Mouse (Mus musculus): ENCODE results near the gene Bbc3. TPM values are rescaled to one million over a fixed set of nuclear protein-coding genes. Genes with fewer than 3 reads are reported as not detected.

The Bbc3 gene
- polyA plus RNA-seq, 1 experiment: 9.2 TPM

DNA sequence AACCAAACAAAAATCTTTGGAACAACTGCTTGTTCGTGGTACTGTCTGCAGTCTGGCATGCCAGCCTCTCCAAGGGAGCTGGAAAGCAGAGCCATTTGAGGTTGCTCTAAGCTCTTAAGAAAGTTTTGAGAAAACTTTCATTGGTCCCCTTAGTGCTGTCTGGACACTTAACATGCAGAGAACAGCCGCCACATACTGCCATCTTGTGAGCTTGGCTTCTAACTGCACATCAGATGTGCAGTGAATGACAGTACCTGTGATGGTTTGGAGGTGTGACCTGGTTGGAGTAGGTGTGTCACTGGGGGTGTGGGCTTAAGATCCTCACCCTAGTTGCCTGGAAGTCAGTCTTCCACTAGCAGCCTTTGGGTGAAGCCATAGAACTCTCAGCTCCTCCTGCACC, 29.5 kb downstream of the Bbc3 start:
- no peak for TF ChIP-seq CTCF (IDR thresholded peaks at IDR 0.05; ENCODE audit: control insufficient read depth, insufficient read depth, low read length)
- TF ChIP-seq POLR2A (IDR thresholded peaks at IDR 0.05; ENCODE audit: borderline replicate concordance, control insufficient read depth, low read depth, low read length): no peak
- Histone ChIP-seq H3K27ac (ENCODE audit: control insufficient read depth, insufficient read depth, low read depth, low read length, poor library complexity) (no peak overlapping the region), H3K4me3 (replicated peaks; ENCODE audit: control insufficient read depth, low read depth, low read length) (no peak overlapping the region), H3K4me1 (ENCODE audit: control insufficient read depth, insufficient read depth, low read length) (no peaks in the 10 kb centered on the region)
- 76% methylated on average over 2 of the region's 2 CpGs for WGBS

DNA sequence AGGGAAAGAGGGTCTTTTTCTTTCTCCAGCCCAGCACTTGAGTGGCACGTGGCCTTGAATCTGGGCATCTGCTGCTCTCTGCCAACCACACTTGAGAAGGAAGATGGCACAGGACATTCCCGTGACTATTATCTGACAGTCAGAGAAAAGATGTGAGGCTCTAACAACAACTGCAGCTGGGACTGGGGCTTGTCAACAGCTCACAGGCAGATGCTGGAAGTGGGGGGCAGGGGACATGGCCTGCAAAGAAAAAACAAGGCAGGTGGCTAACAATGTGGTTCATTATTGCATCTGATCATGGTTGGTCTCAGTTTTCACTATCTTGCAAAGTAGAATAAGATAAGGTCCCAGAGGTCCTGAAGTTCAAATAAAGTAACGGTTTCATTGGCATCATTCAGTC, 36.4 kb downstream of the Bbc3 start:
- Histone ChIP-seq H3K4me1 (ENCODE audit: control insufficient read depth, insufficient read depth, low read length) (no peaks in the 10 kb centered on the region; the same call in 1 of the 2 replicates), H3K27ac (ENCODE audit: control insufficient read depth, insufficient read depth, low read depth, low read length, poor library complexity) (no peak overlapping the region), H3K4me3 (replicated peaks; ENCODE audit: control insufficient read depth, low read depth, low read length) (no peak overlapping the region)
- no peak for TF ChIP-seq CTCF (IDR thresholded peaks at IDR 0.05; ENCODE audit: control insufficient read depth, insufficient read depth, low read length)
- TF ChIP-seq POLR2A (IDR thresholded peaks at IDR 0.05; ENCODE audit: borderline replicate concordance, control insufficient read depth, low read depth, low read length): no peak
- 69% methylated on average over 3 of the region's 3 CpGs for WGBS

DNA sequence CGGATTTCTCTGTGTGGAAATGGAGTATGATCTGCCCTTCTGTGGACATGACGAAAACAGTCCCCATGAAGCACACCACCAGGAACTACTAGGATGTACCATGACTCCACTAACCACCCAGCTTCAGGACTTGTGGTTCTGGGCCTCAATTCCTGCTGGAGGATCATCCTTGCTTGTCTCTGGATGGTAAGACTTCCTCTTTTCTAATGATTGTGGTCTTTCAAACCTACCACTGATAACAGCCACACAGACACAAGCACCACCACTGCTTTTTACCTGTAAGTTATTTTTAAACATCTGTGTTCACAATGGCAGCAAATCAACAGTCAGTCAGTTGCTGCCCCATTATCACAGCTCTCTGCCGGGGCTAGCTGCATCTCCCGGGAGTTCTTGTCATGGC, 37.1 kb downstream of the Bbc3 start:
- TF ChIP-seq POLR2A (IDR thresholded peaks at IDR 0.05; ENCODE audit: borderline replicate concordance, control insufficient read depth, low read depth, low read length) (no peak), CTCF (IDR thresholded peaks at IDR 0.05; ENCODE audit: control insufficient read depth, insufficient read depth, low read length) (no peak)
- 52% methylated on average over 4 of the region's 4 CpGs for WGBS
- Histone ChIP-seq H3K27ac (ENCODE audit: control insufficient read depth, insufficient read depth, low read depth, low read length, poor library complexity) (no peak overlapping the region), H3K4me1 (ENCODE audit: control insufficient read depth, insufficient read depth, low read length) (no peaks in the 10 kb centered on the region; the same call in 1 of the 2 replicates), H3K4me3 (replicated peaks; ENCODE audit: control insufficient read depth, low read depth, low read length) (no peak overlapping the region)

DNA sequence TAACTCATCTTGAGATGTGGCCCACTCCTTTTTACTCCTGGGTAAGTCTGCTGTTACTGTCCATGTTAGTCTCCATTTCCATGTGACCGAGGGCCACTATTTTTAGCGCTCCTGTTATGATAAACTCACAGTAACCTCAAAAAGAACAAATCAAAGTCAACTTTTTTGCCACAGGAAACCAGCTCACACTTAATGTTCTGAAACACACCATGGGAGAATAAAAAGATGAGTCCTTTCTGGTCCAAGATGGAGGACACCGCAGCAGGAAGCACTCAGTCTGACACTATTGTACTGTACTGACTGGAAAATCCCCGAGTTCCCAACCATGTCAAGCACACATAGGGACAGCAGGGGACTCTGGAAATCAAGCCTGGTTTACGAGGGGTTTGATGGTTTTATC, 41.8 kb downstream of the Bbc3 start:
- H3K4me3 ChIP-seq (replicated peaks; ENCODE audit: control insufficient read depth, low read depth, low read length): no peak overlapping the region
- no peak overlapping the region for H3K27ac ChIP-seq (ENCODE audit: control insufficient read depth, insufficient read depth, low read depth, low read length, poor library complexity)
- 77% methylated on average over 5 of the region's 5 CpGs for WGBS
- no peaks in the 10 kb centered on the region; the same call in 1 of the 2 replicates for H3K4me1 ChIP-seq (ENCODE audit: control insufficient read depth, insufficient read depth, low read length)
- no peak for TF ChIP-seq POLR2A (IDR thresholded peaks at IDR 0.05; ENCODE audit: borderline replicate concordance, control insufficient read depth, low read depth, low read length)
- TF ChIP-seq CTCF (IDR thresholded peaks at IDR 0.05; ENCODE audit: control insufficient read depth, insufficient read depth, low read length): no peak

DNA sequence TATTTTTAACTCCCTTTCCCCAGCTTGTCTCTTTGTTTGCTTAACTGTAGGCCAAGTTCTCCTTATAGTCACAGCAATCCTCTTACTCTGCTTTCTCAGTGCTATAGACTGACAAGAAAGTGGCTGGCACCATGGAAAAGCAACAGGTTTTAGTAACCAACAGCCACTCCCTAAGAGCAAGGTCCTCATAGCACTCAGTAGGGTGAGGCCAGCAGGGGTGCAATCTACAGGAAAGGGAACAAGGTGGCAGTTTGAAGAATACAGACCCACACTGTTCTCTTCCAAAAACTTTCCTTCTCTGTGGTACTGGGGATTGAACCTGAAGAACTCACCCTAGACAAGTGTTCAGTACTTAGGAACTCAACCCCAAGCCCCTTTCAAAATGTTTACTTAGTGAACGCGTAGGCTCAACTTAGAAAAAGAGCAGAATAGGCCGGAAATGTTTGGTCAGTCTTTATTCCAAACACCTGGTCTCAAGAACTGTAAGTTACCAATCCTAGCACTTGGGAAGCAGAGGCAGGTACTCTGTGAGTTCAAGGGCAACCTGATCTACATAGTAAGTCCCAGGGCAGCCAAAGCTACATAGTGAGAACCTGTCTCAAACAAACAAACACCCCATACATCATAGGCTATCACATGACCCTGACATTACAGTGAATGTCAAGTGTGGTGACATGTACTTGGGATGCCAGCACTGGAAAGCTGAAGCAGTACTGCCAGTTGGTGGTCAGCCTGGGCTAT, 47.8 kb downstream of the Bbc3 start:
- H3K27ac ChIP-seq (ENCODE audit: control insufficient read depth, insufficient read depth, low read depth, low read length, poor library complexity): no peak overlapping the region
- 94% methylated on average over 3 of the region's 3 CpGs for WGBS
- no peaks in the 10 kb centered on the region for H3K4me1 ChIP-seq (ENCODE audit: control insufficient read depth, insufficient read depth, low read length)
- TF ChIP-seq CTCF (IDR thresholded peaks at IDR 0.05; ENCODE audit: control insufficient read depth, insufficient read depth, low read length): no peak
- TF ChIP-seq POLR2A (IDR thresholded peaks at IDR 0.05; ENCODE audit: borderline replicate concordance, control insufficient read depth, low read depth, low read length): no peak
- H3K4me3 ChIP-seq (replicated peaks; ENCODE audit: control insufficient read depth, low read depth, low read length): no peak overlapping the region

DNA sequence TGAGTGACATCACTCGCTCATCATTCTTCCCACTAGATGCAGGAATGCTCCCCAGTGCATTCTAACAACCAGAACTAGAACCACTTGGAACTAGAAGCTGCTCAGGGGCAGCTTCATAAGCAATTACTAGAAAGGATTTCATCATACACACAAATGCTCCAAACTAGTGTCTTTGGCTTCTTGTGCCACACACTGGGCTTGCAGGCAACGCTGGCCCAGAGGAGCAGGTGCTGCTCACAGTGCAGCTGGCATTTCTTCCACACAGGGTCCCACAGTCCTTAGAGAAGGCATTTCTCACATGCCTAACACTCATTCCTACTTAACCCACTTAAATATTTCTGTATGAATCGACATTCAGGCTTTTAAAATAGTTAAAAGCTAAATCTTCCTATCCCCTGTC, 49.4 kb downstream of the Bbc3 start:
- 85% methylated on average over 3 of the region's 3 CpGs for WGBS
- TF ChIP-seq CTCF (IDR thresholded peaks at IDR 0.05; ENCODE audit: control insufficient read depth, insufficient read depth, low read length): no peak
- TF ChIP-seq POLR2A (IDR thresholded peaks at IDR 0.05; ENCODE audit: borderline replicate concordance, control insufficient read depth, low read depth, low read length): no peak
- H3K4me1 ChIP-seq (ENCODE audit: control insufficient read depth, insufficient read depth, low read length): no peaks in the 10 kb centered on the region
- no peak overlapping the region for H3K27ac ChIP-seq (ENCODE audit: control insufficient read depth, insufficient read depth, low read depth, low read length, poor library complexity)
- no peak overlapping the region for H3K4me3 ChIP-seq (replicated peaks; ENCODE audit: control insufficient read depth, low read depth, low read length)

DNA sequence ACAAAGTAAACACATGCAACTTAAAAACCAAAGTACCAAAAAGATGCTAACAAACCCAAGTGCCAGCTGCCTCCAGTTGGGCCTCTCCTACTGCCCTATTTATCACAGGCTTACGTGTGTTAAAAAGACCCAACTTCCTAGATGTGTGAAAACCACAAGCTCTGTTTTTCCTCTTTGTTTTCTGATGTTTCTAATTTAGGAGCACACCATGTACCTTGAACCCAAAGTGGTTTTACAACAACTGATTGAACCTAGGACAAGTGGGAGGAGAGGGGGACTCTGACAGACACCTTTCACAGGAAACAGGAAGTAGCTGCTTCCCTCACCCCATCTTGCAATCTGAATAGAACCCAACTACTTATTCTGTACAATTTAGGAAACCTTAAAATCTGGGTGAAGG, 56.1 kb downstream of the Bbc3 start:
- H3K4me1 ChIP-seq (ENCODE audit: control insufficient read depth, insufficient read depth, low read length): peaks cover 4% of the 10 kb centered on the region
- H3K27ac ChIP-seq (ENCODE audit: control insufficient read depth, insufficient read depth, low read depth, low read length, poor library complexity): no peak overlapping the region
- no peak for TF ChIP-seq CTCF (IDR thresholded peaks at IDR 0.05; ENCODE audit: control insufficient read depth, insufficient read depth, low read length)
- TF ChIP-seq POLR2A (IDR thresholded peaks at IDR 0.05; ENCODE audit: borderline replicate concordance, control insufficient read depth, low read depth, low read length): no peak
- 43% methylated on average over 1 of the region's 1 CpGs for WGBS
- no peak overlapping the region for H3K4me3 ChIP-seq (replicated peaks; ENCODE audit: control insufficient read depth, low read depth, low read length)

DNA sequence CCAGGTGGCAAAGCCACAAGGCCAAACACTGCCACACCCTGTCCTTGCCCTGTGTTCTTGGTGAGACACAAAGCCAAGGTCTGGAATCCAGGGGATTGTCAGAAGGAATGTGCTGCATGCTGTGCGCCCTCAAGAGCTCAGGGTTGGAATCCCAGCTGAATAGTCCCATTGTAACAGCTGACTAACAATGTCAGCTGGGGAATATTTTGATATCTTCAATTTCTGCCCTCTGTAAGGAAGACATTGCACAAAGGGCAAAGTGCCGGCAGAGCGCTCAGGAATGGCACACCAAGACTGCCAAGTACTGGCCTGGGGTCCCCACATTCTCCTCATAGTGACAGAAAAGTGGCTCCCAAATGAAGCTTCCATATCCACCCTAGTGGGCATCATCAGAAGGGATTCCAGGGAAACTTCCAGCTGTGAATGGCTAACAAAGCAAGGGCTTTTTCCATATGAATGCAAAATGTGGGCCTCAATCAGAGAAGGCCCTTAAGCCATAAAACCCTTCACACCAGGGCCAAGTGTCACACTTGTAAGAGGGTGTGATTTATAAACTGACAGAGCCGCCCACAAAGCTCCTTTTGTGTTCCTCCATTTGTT, 56.8 kb downstream of the Bbc3 start:
- Histone ChIP-seq H3K27ac (ENCODE audit: control insufficient read depth, insufficient read depth, low read depth, low read length, poor library complexity) (no peak overlapping the region), H3K4me1 (ENCODE audit: control insufficient read depth, insufficient read depth, low read length) (peaks cover 4% of the 10 kb centered on the region), H3K4me3 (replicated peaks; ENCODE audit: control insufficient read depth, low read depth, low read length) (no peak overlapping the region)
- 92% methylated on average over 4 of the region's 4 CpGs for WGBS
- TF ChIP-seq CTCF (IDR thresholded peaks at IDR 0.05; ENCODE audit: control insufficient read depth, insufficient read depth, low read length) (no peak), POLR2A (IDR thresholded peaks at IDR 0.05; ENCODE audit: borderline replicate concordance, control insufficient read depth, low read depth, low read length) (no peak)
